Mouse (Mus musculus) heart, postnatal 0 days (tissue): ENCODE measurements around the gene Uvrag. TPM values are rescaled to one million over a fixed set of nuclear protein-coding genes. Genes with fewer than 3 reads are reported as not detected.

Experiments
- ATAC-seq: fragments of 200-750 bp; cut with Nextera tagmentation; 2 replicates; pipeline ENCODE4 v1.8.0; 2017; ENCODE audit warnings: low read depth, moderate number of reproducible peaks, moderate library complexity; ENCODE audit not compliant: insufficient read depth
- DNase-seq: peaks from one replicate; pipeline ENCODE4 v3.0.0-alpha.2; 2016; ENCODE audit warnings: low spot score
- H3K27ac ChIP-seq: fragments of 300-500 bp; sonication (generic); 2 replicates; pipeline ENCODE4 v1.5.1; 2014; ENCODE audit warnings: low read depth, mild to moderate bottlenecking
- H3K27me3 ChIP-seq: fragments of 300-500 bp; sonication (generic); 2 replicates; pipeline ENCODE4 v1.6.1; 2014; ENCODE audit warnings: low read length, mixed read lengths; ENCODE audit not compliant: control insufficient read depth, insufficient read depth
- H3K36me3 ChIP-seq: fragments of 300-500 bp; sonication (generic); replicated peaks from 2 replicates; pipeline ENCODE4 v1.6.1; 2014; ENCODE audit warnings: low read length, mixed read lengths; ENCODE audit not compliant: control insufficient read depth, insufficient read depth
- H3K4me1 ChIP-seq: fragments of 300-500 bp; sonication (generic); 2 replicates; pipeline ENCODE4 v1.6.1; 2014; ENCODE audit warnings: antibody characterized with exemption; ENCODE audit not compliant: control insufficient read depth, insufficient read depth
- H3K4me2 ChIP-seq: fragments of 300-500 bp; sonication (generic); 2 replicates; pipeline ENCODE4 v1.6.1; 2014; ENCODE audit warnings: low read depth, mild to moderate bottlenecking, low read length, moderate library complexity
- H3K4me3 ChIP-seq: fragments of 300-500 bp; sonication (generic); 2 replicates; pipeline ENCODE4 v1.5.1; 2014; ENCODE audit warnings: low read depth, low read length
- H3K9ac ChIP-seq: fragments of 300-500 bp; sonication (generic); replicated peaks from 2 replicates; pipeline ENCODE4 v1.6.1; 2014; ENCODE audit warnings: low read depth, low read length, mixed read lengths
- H3K9me3 ChIP-seq: fragments of 300-500 bp; sonication (generic); replicated peaks from 2 replicates; pipeline ENCODE4 v1.6.1; 2016; ENCODE audit warnings: low read length; ENCODE audit not compliant: control insufficient read depth
- CTCF ChIP-seq: IDR thresholded peaks from 2 replicates; pipeline ENCODE4 v1.5.1; 2016; ENCODE audit warnings: antibody characterized with exemption, control low read depth, low read depth
- EP300 ChIP-seq: IDR thresholded peaks from 2 replicates; pipeline ENCODE4 v1.6.1; 2016; ENCODE audit warnings: antibody characterized with exemption, low read depth
- WGBS: fragments of 180-500 bp; shearing (Covaris S2); extraction: QIAGEN DNeasy Blood & Tissue Kit; methylation state at CpG from one replicate; pipeline ENCODE4 v1.1.7; 2014; 5-methylcytosine and 5-hydroxymethylcytosine counted together
- polyA plus RNA-seq: library from polyadenylated mRNA; unstranded; fragments of >200 nt; fragmentation: Nextera tagmentation; extraction: Ambion mirVana; gene quantifications from 2 replicates; pipeline ENCODE4 v1.2.1, GENCODE M21; 2015
- total RNA-seq: library from RNA; depleted of rRNA; stranded (reverse); fragments of >200 nt; gene quantifications from 2 replicates; pipeline ENCODE4 v1.2.3, GENCODE M21; 2014; ENCODE audit warnings: low replicate concordance

Uvrag gene
- total and polyA plus RNA-seq, 2 experiments from 2014 or later: 11.8 to 38.1 TPM

DNA sequence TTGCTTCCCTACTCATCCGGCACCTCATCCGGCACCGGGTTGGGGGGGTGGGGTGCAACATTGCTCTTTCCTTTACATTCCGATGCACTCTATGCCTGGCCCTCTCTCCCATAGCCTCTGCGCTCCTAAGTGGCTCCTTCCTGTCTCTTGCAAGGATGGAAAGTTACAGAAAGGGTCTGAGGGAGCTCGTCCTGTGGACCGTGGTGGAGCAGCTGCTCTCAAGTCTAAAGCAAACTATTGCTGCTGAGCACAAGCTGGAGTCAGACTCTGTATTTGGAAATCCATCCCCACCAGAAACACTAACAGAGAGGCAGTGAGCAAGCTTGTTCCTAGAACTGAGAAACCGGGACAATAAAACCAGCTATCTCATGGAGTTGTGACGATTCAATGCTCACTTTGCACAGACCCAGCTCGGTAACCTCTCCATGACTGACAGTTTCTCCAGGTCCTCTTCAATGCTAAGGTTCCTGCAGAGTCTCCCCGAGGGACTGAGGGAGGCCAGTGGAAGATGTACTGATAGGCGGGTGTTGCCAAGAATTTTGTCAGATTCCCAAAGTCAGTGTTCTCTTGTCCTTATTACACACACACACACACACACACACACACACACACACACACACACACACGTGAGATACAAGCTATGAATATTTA lies 975 bp downstream of the Uvrag start:
- Histone ChIP-seq H3K4me1 (peaks cover 15% of the 10 kb centered on the region), H3K4me2 (peak overlapping the region; percentile 80), H3K9ac (peak overlapping the region; percentile 95), H3K9me3 (no peaks in the 10 kb centered on the region), H3K36me3 (no peaks in the 10 kb centered on the region), H3K27me3 (no peaks in the 10 kb centered on the region), H3K4me3 (peak overlapping the region; percentile 100), H3K27ac (peak overlapping the region; percentile 98)
- DNase-seq (no peak), ATAC-seq (no peak)
- no peak for TF ChIP-seq EP300
- no peak for TF ChIP-seq CTCF
- WGBS: 0% methylated on average over 13 of the region's 13 CpGs

DNA sequence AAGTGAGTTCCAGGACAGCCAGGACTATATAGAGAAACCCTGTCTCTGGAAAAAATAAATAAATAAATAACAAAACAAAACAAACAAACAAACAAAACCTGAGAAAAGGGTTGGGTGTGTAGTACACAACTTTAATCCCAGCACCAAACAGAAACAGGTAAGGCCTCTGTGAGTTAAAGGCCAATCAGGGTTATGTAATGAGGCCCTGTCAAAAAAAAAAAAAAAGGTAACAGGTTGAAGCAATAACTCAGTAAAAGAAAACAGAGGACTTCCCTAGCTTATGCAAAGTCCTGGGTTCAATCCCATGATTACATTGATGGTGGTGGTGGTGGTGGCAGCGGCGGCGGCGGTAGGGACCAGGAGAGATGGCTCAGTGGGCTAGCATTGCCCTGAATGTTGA lies 3.4 kb downstream of the Uvrag start:
- H3K9me3 ChIP-seq: no peaks in the 10 kb centered on the region
- TF ChIP-seq CTCF (no peak), EP300 (no peak)
- ATAC-seq (no peak), DNase-seq (no peak)
- 97% methylated on average over 4 of the region's 4 CpGs for WGBS
- no peaks in the 10 kb centered on the region for H3K27me3 ChIP-seq
- no peak overlapping the region for H3K9ac ChIP-seq
- H3K4me2 ChIP-seq: no peak overlapping the region
- no peak overlapping the region for H3K4me3 ChIP-seq
- H3K36me3 ChIP-seq: no peaks in the 10 kb centered on the region
- H3K27ac ChIP-seq: no peak overlapping the region
- peaks cover 15% of the 10 kb centered on the region for H3K4me1 ChIP-seq

DNA sequence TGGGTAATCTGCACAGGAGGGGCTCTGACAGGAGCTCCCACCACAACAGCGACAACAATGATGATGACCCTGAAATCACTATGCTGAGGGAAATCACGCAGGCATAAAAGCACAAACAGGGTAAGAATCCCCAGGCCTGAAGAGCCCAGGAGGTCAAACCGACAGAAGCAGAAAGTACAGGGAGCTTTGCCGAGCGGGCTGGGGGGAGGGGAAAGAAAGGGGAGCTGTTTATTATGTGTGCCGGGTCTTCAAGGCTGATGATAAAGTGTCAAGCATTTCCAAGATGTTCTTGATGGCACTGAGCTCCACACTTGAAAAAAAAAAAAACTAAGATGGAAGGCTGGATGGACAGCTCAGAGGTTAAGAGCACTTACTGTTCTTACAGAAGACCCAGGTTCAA lies 4.2 kb downstream of the Uvrag start:
- 64% methylated on average over 6 of the region's 6 CpGs for WGBS

DNA sequence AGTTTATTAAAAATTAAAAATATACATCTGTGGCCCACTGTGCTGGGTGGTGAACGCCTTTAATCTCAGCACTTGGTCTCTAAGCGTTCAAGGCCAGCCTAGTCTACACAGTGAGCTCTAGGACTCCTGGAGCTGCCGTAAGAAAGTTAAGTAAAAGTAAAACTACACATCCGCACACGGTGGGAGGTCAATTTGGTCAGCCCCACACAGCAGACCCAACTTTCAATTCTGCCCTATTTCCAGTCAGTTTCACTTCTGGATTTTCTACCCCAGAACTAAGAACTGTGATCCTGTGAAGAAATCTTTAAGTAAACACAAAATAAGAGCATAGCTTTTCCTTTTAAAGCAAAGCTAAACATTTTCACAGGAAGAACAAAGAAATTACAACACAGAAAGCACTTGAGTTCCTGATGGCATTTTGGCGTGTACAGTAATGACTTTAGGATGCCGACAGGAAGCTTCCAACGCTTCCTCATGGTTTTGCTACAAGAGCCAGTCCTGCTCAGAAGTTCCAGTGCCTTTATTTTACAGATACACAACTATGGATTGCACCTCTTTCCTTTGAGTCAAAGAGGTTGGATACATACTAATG lies 7.0 kb downstream of the Uvrag start:
- H3K4me2 ChIP-seq: peak overlapping the region; percentile 40; the same call in 1 of the 2 replicates
- ATAC-seq (no peak), DNase-seq (no peak)
- no peak for TF ChIP-seq CTCF
- no peak for TF ChIP-seq EP300
- 76% methylated on average over 8 of the region's 8 CpGs for whole genome bisulfite sequencing
- H3K36me3 ChIP-seq: no peaks in the 10 kb centered on the region
- H3K9ac ChIP-seq: no peak overlapping the region
- no peaks in the 10 kb centered on the region for H3K27me3 ChIP-seq
- H3K9me3 ChIP-seq: no peaks in the 10 kb centered on the region
- H3K27ac ChIP-seq: peak overlapping the region; percentile 66
- H3K4me1 ChIP-seq: peaks cover 9% of the 10 kb centered on the region; the same call in 1 of the 2 replicates
- H3K4me3 ChIP-seq: no peak overlapping the region

More for the DNA sequence above, 4.2 kb downstream of the Uvrag start:
- Histone ChIP-seq H3K4me3 (no peak overlapping the region), H3K36me3 (no peaks in the 10 kb centered on the region), H3K9me3 (no peaks in the 10 kb centered on the region), H3K4me2 (no peak overlapping the region), H3K4me1 (peaks cover 18% of the 10 kb centered on the region), H3K27ac (no peak overlapping the region), H3K27me3 (no peaks in the 10 kb centered on the region), H3K9ac (no peak overlapping the region)
- DNase-seq (no peak), ATAC-seq (no peak)
- no peak for TF ChIP-seq CTCF
- no peak for TF ChIP-seq EP300

DNA sequence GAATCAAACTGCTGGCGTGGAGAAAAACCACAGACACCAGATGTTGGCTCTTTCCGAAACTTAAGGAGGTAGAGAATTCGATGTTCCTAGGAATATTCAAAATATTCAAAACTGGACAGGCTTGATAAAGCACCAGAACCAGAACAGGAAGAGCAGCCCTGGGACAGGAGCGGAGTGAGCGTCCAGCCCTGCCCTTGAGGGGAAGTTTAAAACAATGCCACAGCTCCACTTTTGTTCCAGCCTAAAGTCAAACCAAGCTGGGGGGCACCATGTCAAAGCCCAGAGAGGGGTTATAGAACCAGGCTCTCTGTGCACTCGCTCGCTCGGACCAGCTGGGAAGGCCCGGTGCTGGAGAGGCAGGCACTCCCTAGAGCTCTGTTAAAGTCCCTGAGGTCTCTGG lies 8.3 kb downstream of the Uvrag start:
- Histone ChIP-seq H3K27ac (peak overlapping the region; percentile 79), H3K4me2 (peak overlapping the region; percentile 43), H3K9ac (no peak overlapping the region), H3K4me1 (peaks cover 13% of the 10 kb centered on the region), H3K4me3 (no peak overlapping the region), H3K27me3 (no peaks in the 10 kb centered on the region), H3K9me3 (no peaks in the 10 kb centered on the region), H3K36me3 (no peaks in the 10 kb centered on the region)
- DNase-seq: no peak
- no peak for ATAC-seq
- 67% methylated on average over 9 of the region's 9 CpGs for WGBS
- TF ChIP-seq EP300: no peak
- TF ChIP-seq CTCF: no peak
